Mouse (Mus musculus): ENCODE data around the gene Abca1.

- TF ChIP-seq CTCF (IDR thresholded peaks at IDR 0.05; ENCODE audit: low read depth) (peak; percentile 66), EP300 (IDR thresholded peaks at IDR 0.05; ENCODE audit: low read depth) (no peak)
Observed at GRCm38 (mm10) chr4:53110356-53110755, 49.3 kb downstream of the Abca1 start.

Measured in heart, postnatal 0 days (tissue).